Mouse (Mus musculus) kidney, adult 2 months (tissue): ENCODE data around the gene Cldn20.

Source experiments
- CTCF ChIP-seq: fragments of 200-500 bp; conservative IDR thresholded peaks from 2 replicates; pipeline ENCODE4 v1.5.1; 2011; ENCODE audit warnings: low read depth, mild to moderate bottlenecking, control low read depth, low read length, moderate library complexity, mixed read lengths; ENCODE audit not compliant: insufficient read depth, insufficient read length
- POLR2A ChIP-seq: fragments of 200-500 bp; IDR thresholded peaks from one replicate; pipeline ENCODE4 v1.6.1; 2011; ENCODE audit warnings: low read depth, low read length, control low read depth

DNA sequence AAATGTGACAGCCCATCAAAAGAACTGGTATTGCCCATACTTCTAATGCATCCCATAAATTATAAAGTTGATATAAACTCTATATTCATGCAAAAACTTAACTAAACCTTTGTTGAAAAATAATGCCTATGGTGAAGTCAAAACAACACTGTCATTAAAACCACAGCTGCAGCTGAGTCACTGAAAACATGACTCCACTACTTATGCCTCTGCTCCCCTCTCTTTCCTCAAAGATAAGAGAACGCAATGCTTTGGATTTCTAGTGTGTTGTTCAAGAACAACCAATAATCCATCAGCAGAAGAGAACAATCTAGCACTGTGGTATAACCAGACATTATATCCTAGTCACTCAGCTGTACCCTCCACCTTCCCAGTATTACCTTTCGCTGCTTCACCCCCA is 8.0 kb downstream of the Cldn20 start:
- TF ChIP-seq CTCF (no peak), POLR2A (no peak)
